Mouse (Mus musculus): ENCODE measurements around the gene Slc8a1.

- TF ChIP-seq ZNF384 (IDR thresholded peaks at IDR 0.05; ENCODE audit: low read depth, low read length): no peak
- TF ChIP-seq MAFK (IDR thresholded peaks at IDR 0.05; ENCODE audit: insufficient read depth, low read depth, low read length): no peak
- TF ChIP-seq HCFC1 (IDR thresholded peaks at IDR 0.05; ENCODE audit: borderline replicate concordance, insufficient read depth, low read length): no peak
- no peak for TF ChIP-seq ZC3H11A (IDR thresholded peaks at IDR 0.05; ENCODE audit: borderline replicate concordance, low read depth, low read length)
These were observed 240.3 kb downstream of the Slc8a1 start for GRCm38 (mm10) chr17:81497919-81498318.

All from ES-E14 (cell line).